Mouse (Mus musculus): ENCODE measurements around the gene Krtap2-4. TPM values are rescaled to one million over a fixed set of nuclear protein-coding genes. Genes with fewer than 3 reads are reported as not detected.
"Not testable (repeated sequence)": the region's sequence is repeated elsewhere in the genome, so short reads cannot be mapped to it uniquely, and the experiment has no call there.

Gene Krtap2-4
- total RNA-seq (2021) = not detected

DNA sequence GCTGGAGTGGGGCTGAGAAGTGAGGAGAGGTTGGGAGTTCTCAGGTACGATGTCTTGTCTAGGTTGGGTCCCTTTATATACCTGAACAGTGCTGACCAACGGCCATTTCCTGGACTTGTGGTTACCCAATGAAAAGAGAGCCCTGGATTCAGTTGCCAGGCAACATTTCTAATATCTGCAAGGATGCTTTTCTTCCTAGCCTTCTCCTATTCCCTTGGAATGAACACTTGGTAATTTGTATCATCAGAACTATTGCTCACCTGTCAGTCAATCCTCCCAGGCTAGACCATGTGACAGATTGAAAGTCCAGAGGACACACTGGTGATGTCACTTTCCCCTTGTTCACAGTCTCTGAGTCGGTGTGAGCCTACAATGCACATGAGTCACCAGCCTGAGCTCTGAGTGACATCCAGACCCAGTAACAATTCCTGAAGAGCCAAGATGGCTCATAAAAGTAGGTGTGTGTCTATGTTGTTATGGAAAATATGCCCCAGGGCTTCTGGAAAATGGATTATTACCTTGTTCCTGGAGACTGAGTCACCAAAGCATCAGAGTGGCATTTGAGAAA, at the start of gene Krtap2-4:
Gene Krtap2-4 (minus strand): TSS at position 51 of the 568 bp plus-strand sequence.
- no peak for DNase-seq

- no peak for DNase-seq
These were observed 48.2 kb upstream of the Krtap2-4 start for GRCm38 (mm10) chr11:99662802-99663201.

GRCm38 (mm10) chr11:99659256-99659655, 44.6 kb upstream of the Krtap2-4 start:
- DNase-seq = no peak

DNA sequence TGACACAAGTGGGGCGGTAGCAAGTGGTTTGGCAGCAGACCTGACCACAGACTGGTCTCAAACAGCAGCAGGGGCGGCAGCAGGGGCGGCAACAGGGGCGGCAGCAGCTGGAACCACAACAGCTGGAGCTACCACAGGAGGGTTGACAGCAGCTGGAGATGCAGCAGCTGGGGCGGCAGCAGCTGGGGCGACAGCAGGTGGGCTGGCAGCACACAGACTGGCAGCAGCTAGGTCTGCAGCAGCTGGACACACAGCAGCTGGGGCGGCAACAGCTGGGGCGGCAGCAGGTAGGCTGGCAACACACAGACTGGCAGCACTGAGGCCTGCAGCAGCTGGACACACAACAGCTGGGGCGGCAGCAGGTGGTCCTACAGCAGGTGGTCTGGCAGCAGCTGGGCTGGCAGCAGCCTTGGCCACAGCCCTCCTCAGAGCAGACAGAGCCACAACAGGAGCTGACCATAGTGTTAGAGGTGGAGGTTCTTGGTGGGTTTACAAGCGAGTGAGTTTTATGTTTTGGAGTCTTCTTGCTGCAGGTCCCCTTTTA, 43.9 kb upstream of the Krtap2-4 start, which contains the start of gene Gm11563:
Gene Gm11563 (minus strand): TSS at position 494 of the 544 bp plus-strand sequence.
- DNase-seq = not testable (repeated sequence)

- no peak for DNase-seq
These were observed 42.4 kb upstream of the Krtap2-4 start for GRCm38 (mm10) chr11:99657051-99657450.

- no peak for DNase-seq
These were observed 35.5 kb upstream of the Krtap2-4 start, which contains the start of gene Gm11555 for GRCm38 (mm10) chr11:99650136-99650535. TSS of gene Gm11555 (minus strand) at chr11:99650236.

- DNase-seq = no peak
These were observed 31.8 kb upstream of the Krtap2-4 start for GRCm38 (mm10) chr11:99646444-99646843.

- no peak for DNase-seq
These were observed 29.7 kb upstream of the Krtap2-4 start for GRCm38 (mm10) chr11:99644351-99644750.

DNA sequence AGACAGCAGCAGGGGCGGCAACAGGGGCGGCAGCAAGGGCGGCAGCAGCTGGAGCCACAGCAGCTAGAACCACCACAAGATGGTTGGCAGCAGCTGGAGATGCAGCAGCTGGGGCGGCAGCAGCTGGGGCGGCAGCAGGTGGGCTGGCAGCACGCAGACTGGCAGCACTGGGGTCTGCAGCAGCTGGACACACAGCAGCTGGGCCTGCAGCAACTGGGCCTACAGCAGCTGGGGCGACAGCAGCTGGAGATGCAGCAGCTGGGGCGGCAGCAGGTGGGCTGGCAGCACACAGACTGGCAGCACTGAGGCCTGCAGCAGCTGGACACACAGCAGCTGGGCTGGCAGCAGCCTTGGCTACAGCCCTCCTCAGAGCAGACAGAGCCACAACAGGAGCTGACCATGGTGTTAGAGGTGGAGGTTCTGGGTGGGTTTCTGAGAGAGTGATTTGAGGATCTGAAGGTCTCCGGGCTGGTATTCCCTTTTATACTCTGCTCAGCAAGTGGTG, 29.0 kb upstream of the Krtap2-4 start, which contains the start of gene Krtap4-7:
Gene Krtap4-7 (minus strand): TSS at position 455 of the 505 bp plus-strand sequence.
- DNase-seq = not testable (repeated sequence)

DNA sequence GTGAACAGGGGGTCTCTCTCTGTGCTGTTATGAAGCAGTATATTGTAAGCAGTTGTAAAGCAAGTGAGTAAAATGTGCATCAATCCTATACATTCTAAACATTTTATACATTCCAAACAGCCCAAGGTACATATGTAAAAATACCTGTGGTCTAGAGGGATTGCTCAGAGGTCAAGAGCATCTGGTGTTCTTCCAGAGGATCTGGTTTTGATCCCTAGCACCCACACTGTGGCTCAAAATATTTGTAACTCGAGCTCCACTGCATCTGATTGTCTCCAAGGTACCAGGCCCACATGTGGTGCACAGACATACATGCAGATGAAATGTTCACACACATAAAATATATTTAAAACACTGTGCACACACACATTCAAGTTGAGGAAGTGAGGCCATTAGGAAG, 26.3 kb upstream of the Krtap2-4 start:
- no peak for DNase-seq

- no peak for DNase-seq
These were observed 22.4 kb upstream of the Krtap2-4 start for GRCm38 (mm10) chr11:99637086-99637485.

DNA sequence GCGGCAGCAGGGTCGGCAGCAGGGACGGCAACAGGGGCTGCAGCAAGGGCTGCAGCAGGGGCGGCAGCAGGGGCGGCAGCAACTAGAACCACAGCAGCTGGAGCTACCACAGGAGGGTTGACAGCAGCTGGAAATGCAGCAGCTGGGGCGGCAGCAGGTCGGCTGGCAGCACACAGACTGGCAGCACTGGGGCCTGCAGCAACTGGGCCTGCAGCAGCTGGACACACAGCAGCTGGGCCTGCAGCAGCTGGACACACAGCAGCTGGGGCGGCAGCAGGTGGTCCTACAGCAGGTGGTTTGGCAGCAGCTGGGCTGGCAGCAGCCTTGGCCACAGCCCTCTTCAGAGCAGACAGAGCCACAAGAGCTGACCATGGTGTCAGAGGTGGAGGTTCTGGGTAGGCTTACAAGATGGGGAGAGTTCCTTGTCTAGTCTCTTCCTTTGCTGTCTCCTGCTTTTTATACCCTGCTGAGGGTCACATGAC, 20.0 kb upstream of the Krtap2-4 start, which contains the start of gene Krtap4-2:
Gene Krtap4-2 (minus strand): TSS at position 432 of the 482 bp plus-strand sequence.
- DNase-seq = no peak

- no peak for DNase-seq
These were observed 18.6 kb upstream of the Krtap2-4 start for GRCm38 (mm10) chr11:99633293-99633692.

- no peak for DNase-seq
These were observed 16.2 kb upstream of the Krtap2-4 start for GRCm38 (mm10) chr11:99630890-99631289.

GRCm38 (mm10) chr11:99628138-99628537, 13.5 kb upstream of the Krtap2-4 start, which contains the start of gene Krtap4-1:
TSS of gene Krtap4-1 (minus strand) at chr11:99628238.
- no peak for DNase-seq

DNA sequence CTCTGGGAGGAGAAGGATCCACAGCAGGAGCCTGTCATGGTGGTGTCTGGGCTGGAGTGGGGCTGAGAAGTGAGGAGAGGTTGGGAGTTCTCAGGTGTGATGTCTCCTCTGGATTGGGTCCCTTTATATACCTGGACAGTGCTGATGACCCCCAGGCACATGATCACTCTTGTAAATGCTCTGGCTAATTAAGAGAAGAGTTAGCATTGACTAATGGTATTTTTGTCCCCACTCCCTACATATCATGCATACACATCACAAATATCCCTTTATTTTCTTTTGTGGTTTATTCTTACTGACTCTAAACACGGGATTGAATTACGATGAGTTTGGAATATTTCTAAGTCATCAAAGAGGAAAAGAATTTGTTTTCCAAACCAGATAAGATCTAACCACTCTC, 5.7 kb upstream of the Krtap2-4 start, which contains the start of gene Gm11562:
Gene Gm11562 (minus strand): TSS at position 101 of the 400 bp plus-strand sequence.
- DNase-seq = no peak

DNA sequence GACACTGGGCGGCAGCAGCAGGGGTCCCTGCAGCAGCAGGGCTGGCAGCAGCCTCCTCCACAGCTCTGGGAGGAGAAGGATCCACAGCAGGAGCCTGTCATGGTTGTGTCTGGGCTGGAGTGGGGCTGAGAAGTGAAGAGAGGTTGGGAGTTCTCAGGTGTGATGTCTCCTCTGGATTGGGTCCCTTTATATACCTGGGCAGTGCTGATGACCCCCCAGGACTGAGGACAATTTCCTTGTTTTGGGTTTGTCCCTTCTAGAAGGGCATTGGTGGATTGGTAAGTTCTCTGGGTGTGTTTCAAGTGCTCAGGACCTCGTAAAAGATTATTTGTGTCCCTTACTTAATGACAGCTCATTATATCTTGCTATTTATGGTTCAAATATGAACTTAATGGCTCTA, 4.6 kb downstream of the Krtap2-4 start, which contains the start of gene Gm11937:
Gene Gm11937 (minus strand): TSS at position 101 of the 400 bp plus-strand sequence.
- DNase-seq = not testable (repeated sequence)

DNA sequence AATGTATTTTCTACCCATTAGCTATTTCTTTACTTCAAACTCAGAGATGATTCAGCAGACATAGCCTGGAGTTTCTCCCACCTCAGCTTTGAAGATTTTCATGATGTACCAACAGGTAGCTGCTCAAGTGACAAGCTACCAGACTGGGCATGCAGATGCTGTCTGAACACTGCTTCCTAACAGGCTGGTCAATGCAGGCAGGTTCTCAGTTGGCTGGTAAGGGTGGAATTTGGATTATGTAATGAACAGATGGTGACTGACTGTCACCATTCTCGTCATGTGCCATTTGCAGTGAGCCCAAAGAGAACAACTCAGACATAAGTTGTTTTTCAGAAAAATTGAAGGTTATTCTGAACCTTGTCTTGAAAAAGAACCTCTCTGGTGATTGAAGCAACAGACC, 5.5 kb downstream of the Krtap2-4 start:
- DNase-seq = peak; percentile 32 to 37

DNA sequence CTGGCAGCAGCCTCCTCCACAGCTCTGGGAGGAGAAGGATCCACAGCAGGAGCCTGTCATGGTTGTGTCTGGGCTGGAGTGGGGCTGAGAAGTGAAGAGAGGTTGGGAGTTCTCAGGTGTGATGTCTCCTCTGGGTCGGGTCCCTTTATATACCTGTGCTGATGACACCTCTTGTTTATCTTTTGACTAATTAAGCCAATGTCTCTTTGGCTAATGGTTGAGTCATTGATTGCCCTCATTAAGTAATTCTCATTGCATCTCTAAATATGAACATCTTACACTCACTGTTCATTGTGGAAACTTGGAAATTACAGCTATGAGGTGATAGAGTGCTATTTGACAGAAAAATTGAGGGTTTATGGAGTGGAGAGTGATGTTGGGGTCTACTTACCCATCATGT, 11.4 kb downstream of the Krtap2-4 start, which contains the start of gene Gm11938:
Gene Gm11938 (minus strand): TSS at position 101 of the 400 bp plus-strand sequence.
- not testable (repeated sequence) for DNase-seq

DNA sequence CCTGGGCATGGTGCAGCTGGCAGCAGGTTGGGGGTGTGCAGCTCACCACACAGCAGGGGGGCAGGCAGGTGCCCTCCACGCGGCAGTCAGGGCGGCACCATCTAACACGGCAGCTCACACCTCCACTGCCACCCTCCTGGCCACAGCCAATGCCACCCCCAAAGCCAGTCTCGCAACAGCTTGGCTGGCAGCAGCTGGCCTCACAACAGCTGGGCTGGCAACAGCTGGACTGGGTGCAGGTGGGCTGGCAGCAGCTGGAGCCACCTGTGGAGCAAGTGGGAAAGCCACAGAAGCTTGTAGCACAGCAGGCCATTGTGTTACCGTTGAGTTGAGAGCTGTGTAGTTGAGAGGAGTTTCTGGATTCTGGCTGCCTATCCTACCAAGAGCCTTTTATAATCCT, 16.9 kb downstream of the Krtap2-4 start, which contains the start of gene Krtap9-3:
Gene Krtap9-3 (minus strand): TSS at position 364 of the 400 bp plus-strand sequence.
- DNase-seq = not testable (repeated sequence)

DNA sequence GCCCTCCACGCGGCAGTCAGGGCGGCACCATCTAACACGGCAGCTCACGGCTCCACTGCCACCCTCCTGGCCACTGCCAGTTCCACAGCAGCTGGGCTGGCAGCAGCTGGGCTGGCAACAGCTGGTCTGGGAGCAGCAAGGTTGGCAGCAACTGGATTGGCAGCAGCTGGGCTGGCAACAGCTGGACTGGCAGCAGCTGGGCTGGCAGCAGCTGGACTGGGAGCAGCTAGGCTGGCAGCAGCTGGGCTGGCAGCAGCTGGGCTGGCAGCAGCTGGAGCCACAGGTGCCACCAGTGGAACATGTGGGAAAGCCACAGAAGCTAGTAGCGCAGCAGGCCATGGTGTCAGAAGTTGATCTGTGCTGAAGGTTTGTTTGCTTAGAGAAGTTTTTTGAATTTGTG, 23.7 kb downstream of the Krtap2-4 start, which contains the start of gene Krtap1-3:
Gene Krtap1-3 (minus strand): TSS at position 359 of the 400 bp plus-strand sequence.
- DNase-seq = no peak

DNA sequence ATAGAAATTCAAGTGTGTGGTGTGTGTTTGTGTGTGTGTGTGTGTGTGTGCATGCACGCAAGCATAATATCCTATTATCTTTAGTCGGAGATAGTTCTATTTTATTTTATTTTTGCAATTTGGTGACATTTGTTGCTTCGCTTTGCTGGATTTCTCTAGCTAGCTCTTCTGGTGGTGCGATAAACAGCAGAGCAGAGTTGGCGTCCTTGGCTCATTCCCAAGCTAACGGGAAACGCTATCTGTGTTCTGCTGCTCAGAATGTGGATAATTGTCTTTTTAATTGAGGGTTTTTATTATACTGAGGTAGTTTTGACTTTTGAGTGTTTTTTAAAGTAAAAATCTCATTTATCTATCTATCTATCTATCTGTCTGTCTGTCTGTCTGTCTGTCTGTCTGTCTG, 29.6 kb downstream of the Krtap2-4 start:
- peak; percentile 41 to 49 for DNase-seq

DNA sequence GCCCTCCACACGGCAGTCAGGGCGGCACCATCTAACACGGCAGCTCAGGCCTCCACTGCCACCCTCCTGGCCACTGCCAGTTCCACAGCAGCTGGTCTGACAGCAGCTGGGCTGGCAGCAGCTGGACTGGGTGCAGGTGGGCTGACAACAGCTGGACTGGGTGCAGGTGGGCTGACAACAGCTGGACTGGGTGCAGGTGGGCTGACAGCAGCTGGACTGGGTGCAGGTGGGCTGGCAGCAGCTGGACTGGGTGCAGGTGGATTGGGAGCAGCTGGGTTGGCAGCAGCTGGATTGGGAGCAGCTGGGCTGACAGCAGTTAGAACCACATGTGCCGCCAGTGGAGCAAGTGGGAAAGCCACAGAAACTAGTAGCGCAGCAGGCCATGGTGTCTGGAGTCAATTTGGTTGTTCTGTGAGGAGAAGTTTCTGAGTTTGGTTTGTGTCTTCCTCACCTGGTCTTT, 31.4 kb downstream of the Krtap2-4 start, which contains the start of gene Krtap1-4:
Gene Krtap1-4 (minus strand): TSS at position 410 of the 460 bp plus-strand sequence.
- DNase-seq = no peak

Measured in layer of hippocampus, postnatal 36 days (tissue).